ENCODE assay signal across 17 mouse cellular contexts in the genomic region with DNA sequence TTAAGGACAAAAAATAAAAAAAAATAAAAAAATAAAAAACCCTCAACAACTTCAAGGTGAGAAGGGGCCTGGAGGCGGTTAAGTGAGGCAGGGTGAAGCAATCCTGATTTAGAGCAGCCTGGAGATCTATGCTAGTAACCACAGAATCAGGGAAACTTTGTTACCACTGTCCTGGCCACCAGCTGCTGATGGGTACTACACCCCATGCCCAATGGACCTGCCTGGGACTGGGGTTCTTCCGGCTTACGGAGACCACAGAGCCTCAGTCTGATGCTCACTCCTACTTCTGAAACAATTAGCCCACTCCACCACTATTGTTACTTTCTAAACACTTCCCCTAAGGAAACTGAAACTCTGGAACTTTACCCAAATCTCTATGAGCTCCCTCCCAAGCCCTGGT.
"Had no signal": no experiment of that assay in that cellular context is flagged by ENCODE, and none has a peak within 500 bp of the region (broad histone marks: within the 10 kb centered on the region; RNA-seq: fewer than 3 reads in every experiment).

No protein-coding gene starts in this region.

- H3K4me3 ChIP-seq: limb, embryonic 15.5 days; lung, embryonic 15.5 days had no signal

- H3K36me3 ChIP-seq: limb, embryonic 15.5 days; lung, embryonic 15.5 days had no signal

- DNase-seq: kidney, adult 18-20 months; kidney, adult 9 months; kidney, postnatal 14 days; kidney, postnatal 4 days; layer of hippocampus, adult 9-11 months; liver, postnatal 0 days; lung, postnatal 14 days; midbrain, embryonic 14.5 days; thymus, adult 18-20 months; thymus, postnatal 36 days had no signal

- H3K27ac ChIP-seq: limb, embryonic 15.5 days; liver, embryonic 14.5 days; lung, embryonic 15.5 days; stomach, postnatal 0 days had no signal

- H3K4me2 ChIP-seq: limb, embryonic 15.5 days; liver, embryonic 11.5 days; lung, embryonic 15.5 days; midbrain, embryonic 11.5 days had no signal

- H3K27me3 ChIP-seq: limb, embryonic 15.5 days; lung, embryonic 15.5 days had no signal

- ATAC-seq: intestine, embryonic 16.5 days; liver, postnatal 0 days had no signal

- H3K9ac ChIP-seq: limb, embryonic 15.5 days; liver, embryonic 14.5 days; liver, postnatal 0 days; lung, embryonic 15.5 days had no signal

- H3K9me3 ChIP-seq: limb, embryonic 15.5 days; lung, embryonic 15.5 days had no signal
